ENCODE assay signal across 34 mouse cellular contexts in the genomic region with DNA sequence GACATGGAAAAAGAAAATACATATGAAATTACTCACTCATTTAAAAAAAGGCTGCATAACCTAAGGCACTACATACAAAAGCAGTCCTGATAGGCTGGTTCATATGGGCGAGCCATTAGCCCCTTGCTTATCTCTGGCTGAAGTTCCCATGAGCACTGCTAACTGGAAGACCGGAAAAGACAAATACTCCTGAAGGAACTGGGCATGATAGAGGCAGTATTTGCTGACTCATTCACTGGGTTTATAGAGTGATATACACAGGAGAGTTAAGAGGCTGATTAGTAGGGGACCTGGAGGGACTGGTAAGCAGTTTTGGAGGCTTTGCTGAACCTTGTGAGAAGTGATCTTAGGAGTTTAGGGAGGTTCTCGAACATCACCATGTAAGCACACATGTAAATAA. TPM values are rescaled to one million over a fixed set of nuclear protein-coding genes. Genes with fewer than 3 reads are reported as not detected.
DNase-seq lines count a peak whose midpoint lies in the region; ATAC-seq and TF ChIP-seq lines count a peak whose summit lies in the region.
"Had no signal": no experiment of that assay in that cellular context is flagged by ENCODE, and none has a peak within 500 bp of the region (broad histone marks: within the 10 kb centered on the region; RNA-seq: fewer than 3 reads in every experiment).

No protein-coding gene starts in this region.

- peak; percentile 60 for ATAC-seq in G1E (ENCODE audit: extremely low read depth, insufficient number of reproducible peaks, low FRiP score, poor library complexity, severe bottlenecking)
- ATAC-seq in liver, embryonic 14.5 days (ENCODE audit: insufficient read depth): peak; percentile 78
- ATAC-seq: forebrain, embryonic 15.5 days; hindbrain, embryonic 16.5 days had no signal

- H3K27me3 ChIP-seq in G1E (ENCODE audit: insufficient read depth, low read length): no peaks in the 10 kb centered on the region
- H3K27me3 ChIP-seq in liver, embryonic 14.5 days (ENCODE audit: control insufficient read depth, insufficient read depth, low read length): no peaks in the 10 kb centered on the region
- H3K27me3 ChIP-seq: forebrain, embryonic 15.5 days; heart, embryonic 15.5 days; lung, embryonic 15.5 days; midbrain, embryonic 12.5 days; neural tube, embryonic 13.5 days had no signal

- 60% methylated on average over 3 of the region's 3 CpGs for WGBS in liver, embryonic 14.5 days (ENCODE audit: insufficient replicate concordance)

- peaks cover 22% of the 10 kb centered on the region for H3K36me3 ChIP-seq in G1E (replicated peaks)
- no peaks in the 10 kb centered on the region for H3K36me3 ChIP-seq in liver, embryonic 14.5 days (replicated peaks; ENCODE audit: control insufficient read depth, insufficient read depth, low read depth)
- H3K36me3 ChIP-seq: forebrain, embryonic 15.5 days; heart, embryonic 15.5 days; lung, embryonic 15.5 days; neural tube, embryonic 13.5 days had no signal

- peaks cover 8% of the 10 kb centered on the region for H3K4me1 ChIP-seq in G1E (ENCODE audit: insufficient read depth, low read depth, low read length)
- H3K4me1 ChIP-seq in liver, embryonic 14.5 days (replicated peaks; ENCODE audit: control insufficient read depth in 2 of 2, insufficient read depth in 2 of 2, low read length in 1 of 2): peaks cover 3 to 4% of the 10 kb centered on the region in 2 experiments; a peak in 2 of 4 replicates
- H3K4me1 ChIP-seq: forebrain, embryonic 10.5 days; forebrain, embryonic 15.5 days; heart, embryonic 10.5 days; heart, embryonic 15.5 days; lung, embryonic 15.5 days; midbrain, embryonic 12.5 days; neural tube, embryonic 13.5 days had no signal

- H3K9ac ChIP-seq in liver, embryonic 14.5 days (replicated peaks): no peak overlapping the region
- H3K9ac ChIP-seq: forebrain, embryonic 15.5 days; heart, embryonic 15.5 days; lung, embryonic 15.5 days; midbrain, embryonic 12.5 days; neural tube, embryonic 13.5 days had no signal

- no peak overlapping the region for H3K4me3 ChIP-seq in G1E (ENCODE audit: low read depth, low read length)
- no peak overlapping the region for H3K4me3 ChIP-seq in liver, embryonic 14.5 days (ENCODE audit: insufficient read depth in 1 of 2, low read depth in 2 of 2, low read length in 2 of 2)
- H3K4me3 ChIP-seq: forebrain, embryonic 10.5 days; forebrain, embryonic 15.5 days; heart, embryonic 10.5 days; heart, embryonic 15.5 days; lung, embryonic 15.5 days; midbrain, embryonic 12.5 days; neural tube, embryonic 13.5 days had no signal

- DNase-seq in G1E (ENCODE audit: low spot score): no peak
- peak; percentile 41 for DNase-seq in c-Kit-negative CD71-positive TER-119-positive erythroid progenitor cells, embryonic 14.5 days (ENCODE audit: low read depth, low spot score)
- DNase-seq in liver, embryonic 14.5 days (ENCODE audit: low read depth in 3 of 3, low spot score in 3 of 3): peak; percentile 35 to 51 (median 44)
- DNase-seq in lung, adult 18-20 months: no peak
- no peak for DNase-seq in frontal cortex, postnatal 10 days (ENCODE audit: low spot score in 2 of 2)
- no peak for DNase-seq in gastrocnemius, postnatal 4 days (ENCODE audit: low spot score in 2 of 2)
- DNase-seq: adrenal gland, adult 2 months; cerebellum, adult 11 months; cerebellum, adult 9-10 months; cerebellum, postnatal 36 days; gastrocnemius, postnatal 10 days; kidney, adult 18-20 months; kidney, postnatal 36 days; layer of hippocampus, postnatal 36 days; left cerebral cortex, postnatal 4 days; thymus, postnatal 4 days had no signal

- H3K4me2 ChIP-seq in liver, embryonic 14.5 days (ENCODE audit: low read depth): no peak overlapping the region
- H3K4me2 ChIP-seq: forebrain, embryonic 15.5 days; heart, embryonic 15.5 days; lung, embryonic 15.5 days; midbrain, embryonic 12.5 days; neural tube, embryonic 13.5 days had no signal

- TF ChIP-seq EP300 in liver, embryonic 14.5 days (IDR thresholded peaks at IDR 0.05; ENCODE audit: low read depth): no peak

- no peak for TF ChIP-seq CTCF in G1E (IDR thresholded peaks at IDR 0.05; ENCODE audit: low read depth, low read length)
- TF ChIP-seq CTCF in liver, embryonic 14.5 days (IDR thresholded peaks at IDR 0.05; ENCODE audit: low read depth): no peak

- H3K27ac ChIP-seq in liver, embryonic 14.5 days: no peak overlapping the region
- H3K27ac ChIP-seq: forebrain, embryonic 10.5 days; forebrain, embryonic 15.5 days; heart, embryonic 10.5 days; heart, embryonic 15.5 days; lung, embryonic 15.5 days; midbrain, embryonic 12.5 days; neural tube, embryonic 13.5 days had no signal

- H3K9me3 ChIP-seq in G1E (replicated peaks): no peaks in the 10 kb centered on the region
- H3K9me3 ChIP-seq in liver, embryonic 14.5 days (ENCODE audit: control insufficient read depth, low read length): no peaks in the 10 kb centered on the region
- H3K9me3 ChIP-seq: forebrain, embryonic 15.5 days; heart, embryonic 10.5 days; heart, embryonic 15.5 days; lung, embryonic 15.5 days; midbrain, embryonic 12.5 days; neural tube, embryonic 13.5 days had no signal

RNA-seq across cellular contexts. Expression of gene Gm6899, which starts 41.5 kb away (rescaled TPM):
- not detected in 2 replicates for total RNA-seq in G1E (2014; fragmentation: Nextera tagmentation)
- not detected in 2 replicates for total RNA-seq in G1E (2017)
- polyA plus RNA-seq in G1E (2012): not detected in 2 replicates
- polyA plus RNA-seq in liver, embryonic 14.5 days (2012; rRNA removed): not detected in 2 replicates
- 0.25 TPM in 1 of 2 replicates, not detected in the other for polyA plus RNA-seq in liver, embryonic 14.5 days (2014; fragmentation: Nextera tagmentation; extraction: Ambion mirVana)
- total RNA-seq in gastrocnemius, postnatal 4 days (2021): not detected
- total RNA-seq: adrenal gland, adult 2 months; adrenal gland, postnatal 4 days; gastrocnemius, postnatal 10 days; granulocyte monocyte progenitor cell, adult 5-6 weeks; heart, postnatal 25 days; layer of hippocampus, adult 8-10 months; layer of hippocampus, postnatal 36 days; left cerebral cortex, postnatal 4 days; megakaryocyte progenitor cell, adult 5-6 weeks; midbrain, postnatal 0 days had no signal
- polyA plus RNA-seq: adrenal gland, adult 2 months; embryonic facial prominence, embryonic 11.5 days; forebrain, embryonic 10.5 days; forebrain, embryonic 15.5 days; frontal cortex, adult 2 months; heart, embryonic 10.5 days; heart, embryonic 15.5 days; hindbrain, embryonic 16.5 days; intestine, embryonic 14.5 days; limb, embryonic 14.5 days; lung, embryonic 15.5 days; midbrain, embryonic 12.5 days; midbrain, postnatal 0 days; neural tube, embryonic 13.5 days had no signal

RNA-seq across cellular contexts. Expression of gene Vrk2, which starts 42.2 kb away (rescaled TPM):
- total RNA-seq in G1E (2014; fragmentation: Nextera tagmentation) (59.4 and 64.5 TPM in 2 replicates), G1E (2017) (43.1 and 43.3 TPM in 2 replicates)
- 26.1 and 33.7 TPM in 2 replicates for polyA plus RNA-seq in G1E (2012)
- polyA plus RNA-seq in liver, embryonic 14.5 days (2012; rRNA removed): 5.2 and 10.5 TPM in 2 replicates
- 23.0 and 24.9 TPM in 2 replicates for polyA plus RNA-seq in liver, embryonic 14.5 days (2014; fragmentation: Nextera tagmentation; extraction: Ambion mirVana)
- 10 to 100 TPM; 11.4 to 12.6 TPM for total RNA-seq in gastrocnemius, postnatal 4 days (2021)

Comparison
In these comparisons a context has a peak if more than half of its experiments do, and no peak if none do; other contexts are left out.
1. DNase-seq: peak in c-Kit-negative CD71-positive TER-119-positive erythroid progenitor cells, embryonic 14.5 days (single experiment) and liver, embryonic 14.5 days (3 of 3); none in G1E (single experiment), lung, adult 18-20 months (0 of 2), frontal cortex, postnatal 10 days (0 of 2) and gastrocnemius, postnatal 4 days (0 of 2).